Mouse (Mus musculus): ENCODE measurements around the gene Tbxa2r. TPM values are rescaled to one million over a fixed set of nuclear protein-coding genes. Genes with fewer than 3 reads are reported as not detected.

Tbxa2r gene
- polyA plus RNA-seq, 2 experiments: 9.2 to 10.8 TPM

DNA sequence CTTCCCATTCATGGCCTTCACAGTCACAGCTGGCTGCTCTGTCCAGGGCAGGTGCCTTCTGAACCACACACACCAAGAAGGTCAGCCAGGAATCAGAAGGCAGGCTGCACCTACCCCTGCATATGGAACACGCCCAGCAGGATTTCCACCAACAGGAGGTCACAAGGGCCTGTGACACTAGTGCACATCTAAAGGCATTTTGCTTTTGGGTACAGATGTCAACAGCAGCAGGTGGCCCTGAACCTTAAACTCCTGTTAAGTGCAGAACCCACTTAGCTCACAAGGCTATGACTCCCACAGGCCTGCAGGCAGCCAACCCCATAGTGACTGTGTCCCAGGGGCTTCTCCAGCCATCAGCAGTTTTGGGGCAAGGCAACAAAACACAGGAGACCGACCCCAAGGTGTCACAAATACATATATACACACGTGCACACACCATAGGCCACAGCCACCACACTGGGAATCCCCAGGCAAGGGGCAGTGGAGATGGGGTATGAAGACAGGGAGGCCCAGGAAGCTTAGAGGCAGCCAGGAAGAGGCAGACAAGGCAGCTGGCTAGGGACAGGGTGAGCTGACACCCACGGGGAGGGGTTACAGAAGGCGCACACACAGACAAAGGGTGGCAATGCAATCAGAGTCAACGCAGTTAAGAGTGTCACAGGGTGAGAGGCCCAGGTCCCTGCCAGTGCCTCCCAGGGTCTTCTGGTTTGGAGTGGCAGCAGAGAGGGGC is 38.1 kb downstream of the Tbxa2r start:
- ATAC-seq (ENCODE audit: low FRiP score, low read depth): no peak

DNA sequence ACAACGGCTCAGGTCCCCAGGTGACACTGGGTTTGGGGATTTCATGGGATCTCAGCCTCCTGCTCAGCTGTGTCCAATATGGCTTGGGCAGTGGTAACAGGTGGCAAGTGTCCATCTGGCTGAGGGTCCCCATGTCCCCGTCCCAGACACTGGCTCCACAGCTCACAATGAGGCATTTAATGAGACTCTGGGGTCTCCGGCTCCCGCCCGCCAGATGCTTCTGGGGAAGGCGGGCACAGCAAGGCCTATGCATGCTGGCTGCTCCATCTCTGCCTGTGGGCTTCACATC is 38.6 kb downstream of the Tbxa2r start:
- Histone ChIP-seq H3K4me1 (ENCODE audit: control insufficient read depth, insufficient read depth, low read length) (peaks cover 14% of the 10 kb centered on the region), H3K27me3 (ENCODE audit: control insufficient read depth, insufficient read depth, low read length) (peaks cover 26% of the 10 kb centered on the region), H3K4me2 (replicated peaks; ENCODE audit: low read depth, low read length, severe bottlenecking) (no peak overlapping the region), H3K9me3 (ENCODE audit: control insufficient read depth, low read length) (no peaks in the 10 kb centered on the region), H3K4me3 (replicated peaks; ENCODE audit: low read length) (no peak overlapping the region), H3K27ac (replicated peaks; ENCODE audit: low read depth, low read length) (no peak overlapping the region), H3K36me3 (ENCODE audit: control insufficient read depth, insufficient read depth, low read length) (peaks cover 67% of the 10 kb centered on the region), H3K9ac (ENCODE audit: low read depth, low read length, severe bottlenecking) (no peak overlapping the region)
- WGBS: 63% methylated on average over 6 of the region's 6 CpGs
- TF ChIP-seq POLR2A (IDR thresholded peaks at IDR 0.05; ENCODE audit: borderline replicate concordance, extremely low read depth, insufficient read depth, insufficient read length): no peak
- ATAC-seq (ENCODE audit: low FRiP score, low read depth) (no peak), DNase-seq (ENCODE audit: low spot score) (no peak)

More for the DNA sequence above, 38.1 kb downstream of the Tbxa2r start:
- Histone ChIP-seq H3K27me3 (ENCODE audit: control insufficient read depth, insufficient read depth, low read length) (peaks cover 26% of the 10 kb centered on the region), H3K36me3 (ENCODE audit: control insufficient read depth, insufficient read depth, low read length) (peaks cover 63% of the 10 kb centered on the region), H3K4me1 (ENCODE audit: control insufficient read depth, insufficient read depth, low read length) (peaks cover 14% of the 10 kb centered on the region), H3K9me3 (ENCODE audit: control insufficient read depth, low read length) (no peaks in the 10 kb centered on the region), H3K4me3 (replicated peaks; ENCODE audit: low read length) (no peak overlapping the region), H3K9ac (ENCODE audit: low read depth, low read length, severe bottlenecking) (no peak overlapping the region), H3K27ac (replicated peaks; ENCODE audit: low read depth, low read length) (no peak overlapping the region), H3K4me2 (replicated peaks; ENCODE audit: low read depth, low read length, severe bottlenecking) (no peak overlapping the region)
- DNase-seq (ENCODE audit: low spot score): no peak
- no peak for TF ChIP-seq POLR2A (IDR thresholded peaks at IDR 0.05; ENCODE audit: borderline replicate concordance, extremely low read depth, insufficient read depth, insufficient read length)
- 91% methylated on average over 6 of the region's 6 CpGs for WGBS

DNA sequence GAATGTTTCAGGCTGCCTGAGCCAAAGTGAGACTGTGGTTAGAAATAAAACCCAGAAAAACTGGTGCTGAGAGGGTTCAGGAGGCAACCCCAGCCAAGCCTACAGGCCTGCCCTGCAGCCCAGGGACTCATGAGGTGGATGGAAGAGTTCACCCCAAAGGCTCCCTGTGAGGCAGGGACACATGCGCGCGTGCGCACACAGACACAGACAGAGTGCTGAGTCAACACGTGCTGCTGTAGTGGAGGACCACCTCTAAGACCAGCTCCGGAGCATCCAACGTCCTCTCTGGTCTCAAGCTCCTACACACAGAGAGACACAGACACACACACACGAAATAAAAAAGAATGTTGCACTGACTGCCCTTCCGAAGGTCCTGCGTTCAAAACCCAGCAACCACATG is 46.8 kb downstream of the Tbxa2r start:
- Histone ChIP-seq H3K9ac (ENCODE audit: low read depth, low read length, severe bottlenecking) (no peak overlapping the region), H3K9me3 (ENCODE audit: control insufficient read depth, low read length) (no peaks in the 10 kb centered on the region), H3K4me1 (ENCODE audit: control insufficient read depth, insufficient read depth, low read length) (peaks cover 15% of the 10 kb centered on the region), H3K4me2 (replicated peaks; ENCODE audit: low read depth, low read length, severe bottlenecking) (no peak overlapping the region), H3K27me3 (ENCODE audit: control insufficient read depth, insufficient read depth, low read length) (no peaks in the 10 kb centered on the region), H3K4me3 (replicated peaks; ENCODE audit: low read length) (no peak overlapping the region), H3K36me3 (ENCODE audit: control insufficient read depth, insufficient read depth, low read length) (peaks cover 45% of the 10 kb centered on the region), H3K27ac (replicated peaks; ENCODE audit: low read depth, low read length) (no peak overlapping the region)
- no peak for TF ChIP-seq POLR2A (IDR thresholded peaks at IDR 0.05; ENCODE audit: borderline replicate concordance, extremely low read depth, insufficient read depth, insufficient read length)
- ATAC-seq (ENCODE audit: low FRiP score, low read depth) (no peak), DNase-seq (ENCODE audit: low spot score) (no peak)
- 93% methylated on average over 10 of the region's 10 CpGs for WGBS

DNA sequence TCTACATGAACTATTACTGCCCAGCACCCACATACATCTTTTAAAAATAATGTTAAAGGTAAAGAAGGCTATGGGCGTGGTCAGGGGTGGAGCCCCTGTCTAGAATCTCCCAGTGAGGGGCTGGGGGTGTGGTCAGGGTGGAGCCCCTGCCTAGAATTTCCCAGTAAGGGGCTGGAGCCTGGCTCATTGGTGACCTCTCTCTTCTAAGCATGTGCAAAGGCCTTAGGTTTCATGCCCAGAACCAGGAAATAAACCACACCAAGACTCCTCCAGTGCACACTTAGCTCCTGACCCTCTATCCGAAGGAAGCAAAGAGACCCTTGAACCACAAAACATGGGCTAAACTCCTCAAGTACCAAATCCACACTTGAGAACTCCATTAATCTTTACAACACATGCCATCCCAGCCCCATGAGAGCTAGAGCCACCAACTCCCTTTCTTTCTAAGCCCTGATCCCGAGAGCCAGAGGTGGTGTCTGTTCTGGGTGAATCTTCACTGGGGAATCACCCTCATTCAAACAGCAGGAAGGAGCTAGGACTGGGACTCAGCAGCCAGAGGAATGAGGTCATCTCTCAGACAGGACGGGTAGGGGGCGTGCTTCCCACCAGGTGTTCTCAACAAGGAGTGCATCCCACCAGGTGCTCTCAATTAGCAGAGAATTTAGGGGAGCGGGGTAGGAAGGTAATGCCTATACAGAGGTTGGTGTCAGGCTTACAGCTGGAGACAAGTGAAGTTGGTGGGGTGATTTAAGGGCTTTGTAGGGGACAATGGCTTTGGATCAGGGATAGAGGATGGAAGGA is 48.2 kb downstream of the Tbxa2r start:
- H3K36me3 ChIP-seq (ENCODE audit: control insufficient read depth, insufficient read depth, low read length): peaks cover 31% of the 10 kb centered on the region
- no peak for DNase-seq (ENCODE audit: low spot score)
- 33% methylated on average over 6 of the region's 6 CpGs for WGBS
- H3K9ac ChIP-seq (ENCODE audit: low read depth, low read length, severe bottlenecking): peak overlapping the region; percentile 89
- peaks cover 15% of the 10 kb centered on the region for H3K4me1 ChIP-seq (ENCODE audit: control insufficient read depth, insufficient read depth, low read length)
- H3K4me2 ChIP-seq (replicated peaks; ENCODE audit: low read depth, low read length, severe bottlenecking): peak overlapping the region; percentile 85
- no peak overlapping the region for H3K27ac ChIP-seq (replicated peaks; ENCODE audit: low read depth, low read length)
- ATAC-seq (ENCODE audit: low FRiP score, low read depth): no peak
- H3K9me3 ChIP-seq (ENCODE audit: control insufficient read depth, low read length): no peaks in the 10 kb centered on the region
- H3K27me3 ChIP-seq (ENCODE audit: control insufficient read depth, insufficient read depth, low read length): no peaks in the 10 kb centered on the region
- TF ChIP-seq POLR2A (IDR thresholded peaks at IDR 0.05; ENCODE audit: borderline replicate concordance, extremely low read depth, insufficient read depth, insufficient read length): no peak
- peak overlapping the region; percentile 89 for H3K4me3 ChIP-seq (replicated peaks; ENCODE audit: low read length)

GRCm38 (mm10) chr10:81377362-81377664 is 48.8 kb downstream of the Tbxa2r start:
- Histone ChIP-seq H3K9ac (ENCODE audit: low read depth, low read length, severe bottlenecking) (peak overlapping the region; percentile 89), H3K36me3 (ENCODE audit: control insufficient read depth, insufficient read depth, low read length) (peaks cover 25% of the 10 kb centered on the region), H3K4me1 (ENCODE audit: control insufficient read depth, insufficient read depth, low read length) (peaks cover 15% of the 10 kb centered on the region), H3K4me2 (replicated peaks; ENCODE audit: low read depth, low read length, severe bottlenecking) (peak overlapping the region; percentile 85), H3K27ac (replicated peaks; ENCODE audit: low read depth, low read length) (no peak overlapping the region), H3K9me3 (ENCODE audit: control insufficient read depth, low read length) (no peaks in the 10 kb centered on the region), H3K27me3 (ENCODE audit: control insufficient read depth, insufficient read depth, low read length) (no peaks in the 10 kb centered on the region), H3K4me3 (replicated peaks; ENCODE audit: low read length) (peak overlapping the region; percentile 89)
- ATAC-seq (ENCODE audit: low FRiP score, low read depth) (no peak), DNase-seq (ENCODE audit: low spot score) (no peak)
- no peak for TF ChIP-seq POLR2A (IDR thresholded peaks at IDR 0.05; ENCODE audit: borderline replicate concordance, extremely low read depth, insufficient read depth, insufficient read length)
- WGBS: 44% methylated on average over 2 of the region's 2 CpGs

Data from limb, embryonic 14.5 days (tissue).